Mouse (Mus musculus): Measurements from ENCODE around the gene Atxn10. TPM values are rescaled to one million over a fixed set of nuclear protein-coding genes. Genes with fewer than 3 reads are reported as not detected.

The Atxn10 gene
- total RNA-seq, 2 experiments from 2014 or later = 24.4 to 31.6 TPM

DNA sequence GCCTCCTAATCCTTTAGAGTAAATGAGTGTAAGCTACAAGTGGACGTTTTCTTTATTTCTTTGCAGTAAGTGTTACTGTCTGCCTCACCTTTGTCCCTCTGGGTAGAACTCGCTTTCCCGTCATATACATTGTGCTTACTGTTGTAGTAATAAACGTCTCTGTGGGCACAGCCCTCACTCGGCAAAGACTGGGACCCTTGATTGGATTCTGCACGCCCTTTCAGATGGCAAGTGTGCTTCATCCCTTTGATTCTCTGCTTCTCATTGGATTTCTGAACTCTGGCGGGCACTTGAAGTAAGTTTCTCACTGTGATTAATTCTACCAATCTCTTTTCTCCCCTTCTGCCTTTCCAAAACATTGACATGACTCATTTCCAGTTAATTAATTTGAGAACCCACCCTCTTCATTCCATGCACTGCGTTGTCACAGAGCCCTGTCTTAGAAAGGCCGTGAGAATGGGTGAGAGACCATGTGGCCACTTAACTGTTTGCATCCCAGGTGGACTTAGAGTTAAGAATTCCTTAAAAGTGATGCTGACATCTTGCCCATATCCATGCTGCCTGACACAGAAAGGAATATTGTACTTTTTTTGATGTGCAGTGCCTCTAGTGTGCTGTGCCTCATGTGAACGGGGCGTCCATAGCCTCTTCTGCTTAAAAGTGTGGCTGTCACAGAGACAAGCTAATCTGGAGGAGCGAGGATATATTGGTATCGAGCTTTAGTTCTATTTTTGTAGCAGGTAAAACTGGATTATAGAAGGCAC lies 127.2 kb downstream of the Atxn10 start:
- intact Hi-C loops (cut with DNase I) = no loop called here
- no peak for DNase-seq

DNA sequence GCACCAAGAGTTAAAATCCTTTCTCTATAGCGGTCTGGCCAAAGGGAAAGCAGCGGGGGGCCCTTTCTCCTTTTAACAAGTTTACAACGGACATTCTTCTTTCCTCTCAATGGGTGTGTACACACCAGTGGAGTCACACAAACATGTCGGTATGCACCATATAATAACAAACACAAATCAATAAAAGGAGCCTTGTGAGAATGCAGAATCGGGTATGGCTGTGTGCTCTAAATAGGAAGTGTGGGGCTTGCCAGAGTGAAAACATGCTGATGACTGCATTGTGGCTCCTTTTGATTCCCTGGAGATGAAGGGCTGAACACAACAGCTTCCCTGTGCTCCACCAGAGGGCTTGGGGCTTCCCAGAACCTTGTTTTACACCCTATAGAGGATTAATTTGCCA lies 128.1 kb downstream of the Atxn10 start:
- intact Hi-C loops (cut with DNase I) = no loop called here
- DNase-seq = no peak

DNA sequence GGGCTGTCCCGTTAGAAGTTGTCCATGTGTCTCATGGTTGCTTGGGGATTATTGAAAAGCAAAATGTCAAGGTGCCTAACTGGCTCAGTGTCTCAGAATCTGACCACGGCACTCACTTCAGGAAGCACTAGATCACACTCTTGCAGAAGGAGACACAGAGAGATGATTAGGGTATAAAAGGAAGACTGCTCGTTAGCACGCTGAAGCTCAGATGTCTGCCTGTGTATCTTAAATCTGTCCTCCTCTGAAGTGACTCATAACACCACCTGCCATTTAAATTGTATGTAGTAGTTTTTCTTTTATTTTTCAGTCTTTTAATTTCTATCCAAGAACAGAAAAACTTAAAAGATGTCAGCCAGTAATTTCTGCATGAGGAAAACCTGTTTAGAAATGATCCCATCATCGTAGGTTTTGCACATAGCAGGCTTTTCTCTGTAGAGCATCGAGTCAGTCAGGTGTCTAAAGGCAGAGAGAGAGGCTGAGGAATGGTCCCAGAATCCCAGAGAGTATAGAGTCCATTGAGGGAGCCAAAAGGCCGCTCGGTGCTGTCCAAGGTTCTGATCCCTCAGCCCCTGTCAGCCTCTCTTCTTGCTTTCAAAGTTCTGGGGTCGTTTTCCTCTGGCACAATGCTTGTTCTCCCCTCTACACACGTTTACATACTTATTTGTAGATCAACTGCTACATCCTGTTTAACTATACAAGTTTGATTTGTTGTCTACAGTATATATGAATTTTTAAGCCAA lies 128.9 kb downstream of the Atxn10 start:
- intact Hi-C loops (cut with DNase I) = no loop called here

DNA sequence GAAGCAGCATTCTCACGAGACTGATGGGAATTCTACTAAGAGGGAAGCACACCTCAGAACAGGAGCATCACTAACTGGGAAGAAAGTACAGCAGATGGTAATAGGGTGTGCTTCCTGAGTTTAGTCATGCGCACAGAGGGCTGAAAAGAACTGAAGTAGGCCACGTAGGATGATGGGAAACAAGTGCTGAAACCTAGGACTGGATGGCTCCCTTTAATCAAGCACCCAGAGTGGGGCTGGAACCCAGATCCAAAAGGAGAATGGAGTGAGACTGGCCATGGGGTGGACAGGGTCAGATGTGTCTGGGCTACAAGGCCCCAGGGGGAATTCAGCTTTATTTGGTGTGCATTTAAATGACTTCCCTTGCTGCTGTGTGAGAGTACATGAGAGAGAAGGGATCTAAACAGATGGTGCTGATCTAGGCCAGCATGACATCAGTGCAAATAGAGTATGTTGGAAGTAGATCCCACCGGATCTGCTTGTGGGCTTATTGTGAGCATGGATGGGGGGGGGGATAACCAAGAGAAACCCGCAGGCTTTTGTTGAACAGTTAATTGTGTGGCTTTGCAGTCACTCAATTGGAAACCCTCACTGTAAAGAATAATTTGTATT lies 130.5 kb downstream of the Atxn10 start:
- intact Hi-C loops (cut with DNase I) = no loop called here
- no peak for DNase-seq

More for the DNA sequence above, 128.9 kb downstream of the Atxn10 start:
- DNase-seq = no peak

DNA sequence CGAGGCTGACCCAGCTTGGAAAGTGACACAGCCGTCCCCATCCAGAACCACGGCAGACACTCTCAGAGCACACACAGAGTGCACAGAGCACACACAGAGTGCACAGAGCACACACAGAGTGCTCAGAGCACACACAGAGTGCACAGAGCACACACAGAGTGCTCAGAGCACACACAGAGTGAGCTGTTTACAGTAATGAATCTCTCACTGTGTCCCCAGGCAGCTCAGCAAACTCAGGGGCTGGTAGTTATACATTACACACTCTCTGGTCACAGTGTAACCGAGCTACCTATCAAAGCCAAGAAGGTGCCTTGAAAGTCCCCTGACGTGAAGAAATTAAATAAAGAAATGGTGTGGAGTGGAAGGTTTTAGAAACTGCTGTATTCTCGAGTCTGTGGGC lies 133.4 kb downstream of the Atxn10 start:
- intact Hi-C loops (cut with DNase I) = no loop called here
- no peak for DNase-seq

DNA sequence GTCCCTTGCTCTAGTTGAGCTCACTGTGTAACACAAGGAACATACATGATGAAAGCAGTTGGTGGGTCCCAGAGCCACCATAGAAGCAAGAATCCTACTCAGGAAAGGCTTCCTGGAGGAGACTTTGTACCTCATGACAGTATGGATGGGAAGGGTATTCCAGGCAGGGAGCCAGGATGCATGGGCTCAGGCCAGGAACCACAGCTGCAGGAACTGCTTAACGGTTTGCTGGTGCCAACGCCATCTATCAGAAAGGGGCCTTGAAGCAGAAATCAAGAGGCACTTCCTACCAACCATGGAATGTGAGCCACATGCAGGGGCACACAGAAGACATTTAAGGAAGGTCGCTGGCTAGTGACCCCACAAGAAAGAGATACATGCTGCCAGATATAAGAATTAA lies 138.7 kb downstream of the Atxn10 start:
- intact Hi-C loops (cut with DNase I) = loop anchor here (5.0 kb wide), 1 partner anchor 207 kb away; no protein-coding TSS in a partner anchor
- no peak for DNase-seq

DNA sequence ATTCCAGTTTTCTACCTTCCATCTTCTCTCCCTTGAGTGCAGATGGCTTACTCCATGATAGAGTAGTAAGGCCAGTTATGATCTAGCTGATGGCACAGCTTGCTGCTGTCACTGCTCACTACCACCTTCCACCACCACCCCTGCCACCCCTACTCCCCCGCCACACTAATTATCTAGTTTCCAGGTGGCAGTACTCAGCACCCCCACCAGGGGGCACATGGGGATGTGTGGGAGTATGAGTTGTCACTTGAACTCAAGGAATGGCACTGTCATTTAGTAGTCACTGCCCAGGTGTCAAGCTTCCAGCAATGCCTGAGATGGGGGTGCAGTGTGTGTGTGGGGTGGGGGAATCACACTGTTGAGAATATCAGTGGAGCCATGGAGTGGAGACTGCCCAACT lies 141.5 kb downstream of the Atxn10 start:
- peak; percentile 29 to 62 for DNase-seq
- intact Hi-C loops (cut with DNase I) = loop anchor here (1.0 to 5.0 kb wide), 2 partner anchors 106 to 210 kb away; no protein-coding TSS in a partner anchor

DNA sequence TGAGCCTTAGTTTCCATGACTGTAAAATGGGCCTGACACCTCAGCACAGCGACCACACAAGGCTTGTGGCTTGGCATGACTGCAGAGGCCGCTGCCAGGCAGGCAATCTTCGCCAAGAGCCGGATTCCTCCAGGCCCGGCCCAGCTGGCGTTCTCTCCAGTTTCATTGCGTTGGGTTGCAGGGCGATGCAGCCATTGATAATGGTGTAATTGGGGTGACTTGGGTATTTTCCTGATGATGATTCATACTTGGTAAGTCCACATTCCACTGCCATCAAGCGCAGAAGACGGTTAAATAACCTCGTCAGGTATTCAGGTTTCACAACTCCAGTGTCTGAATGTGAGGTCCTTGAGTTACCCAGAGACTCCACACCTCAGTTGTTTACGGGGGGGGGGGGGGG lies 143.3 kb downstream of the Atxn10 start:
- intact Hi-C loops (cut with DNase I) = loop anchor here (5.0 kb wide), 1 partner anchor 212 kb away; no protein-coding TSS in a partner anchor
- DNase-seq = no peak

DNA sequence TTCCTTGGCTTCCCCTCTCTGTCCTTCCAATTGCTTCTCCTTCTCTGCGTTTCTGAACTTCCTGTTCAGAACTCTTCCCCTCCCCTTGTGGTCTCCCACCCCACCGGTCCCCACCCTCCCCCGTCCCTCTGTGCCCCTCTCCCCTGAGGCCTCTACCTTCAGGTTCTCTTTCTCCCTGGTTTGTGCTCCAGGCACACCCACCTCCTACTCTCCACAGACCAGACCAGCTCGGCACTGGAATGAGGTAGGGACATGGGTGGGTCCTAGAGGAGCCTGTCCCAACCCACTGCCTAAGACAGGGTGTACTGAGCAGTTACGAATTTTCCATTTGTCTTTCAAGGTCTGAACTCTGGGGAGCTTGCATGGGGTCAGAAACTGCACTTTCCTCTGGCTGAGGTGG lies 143.9 kb downstream of the Atxn10 start:
- intact Hi-C loops (cut with DNase I) = loop anchor here (5.0 to 10.0 kb wide), 2 partner anchors 213 to 215 kb away; no protein-coding TSS in a partner anchor
- no peak for DNase-seq

DNA sequence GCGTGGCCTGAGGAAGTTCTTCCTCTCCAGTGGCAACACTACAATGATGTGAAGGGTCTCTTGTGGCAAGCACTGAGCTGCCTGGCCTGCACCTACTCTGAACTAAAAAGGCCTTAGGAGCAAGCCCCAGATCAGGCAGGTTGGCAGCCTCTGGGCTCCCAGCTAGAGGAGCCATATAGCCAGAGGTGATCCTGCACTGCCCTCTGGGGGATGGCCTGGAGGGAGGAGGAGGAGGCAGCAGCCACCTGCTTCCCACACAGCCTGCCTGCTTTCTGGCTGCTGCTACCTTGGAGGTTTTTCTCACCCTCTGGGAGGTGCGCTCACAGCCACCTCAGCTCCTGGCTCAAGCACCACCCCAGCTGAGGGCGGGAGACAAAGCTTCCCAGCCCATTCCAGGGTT lies 144.6 kb downstream of the Atxn10 start:
- intact Hi-C loops (cut with DNase I) = loop anchor here (10.0 kb wide), 1 partner anchor 214 kb away; no protein-coding TSS in a partner anchor
- no peak for DNase-seq

DNA sequence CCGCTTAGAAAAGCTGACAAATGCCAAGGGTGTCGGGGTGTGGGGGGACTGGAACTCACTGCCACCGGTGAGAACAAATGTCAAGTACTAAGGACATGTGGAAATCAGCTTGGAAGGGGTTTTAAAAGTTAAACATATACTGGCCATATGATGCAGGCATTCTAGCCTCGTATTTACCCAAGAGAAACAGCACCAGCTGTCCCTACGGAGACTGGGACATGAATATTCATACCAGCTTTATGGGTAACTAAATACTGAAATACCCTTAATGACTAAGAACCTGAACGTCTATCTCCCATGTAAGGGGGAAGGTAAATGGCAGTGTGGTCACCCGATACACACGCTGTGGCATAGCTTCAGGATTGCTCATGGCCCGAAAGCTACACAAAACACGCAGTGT lies 152.9 kb downstream of the Atxn10 start:
- intact Hi-C loops (cut with DNase I) = loop anchor here (10.0 kb wide), 1 partner anchor 206 kb away; no protein-coding TSS in a partner anchor
- no peak for DNase-seq

DNA sequence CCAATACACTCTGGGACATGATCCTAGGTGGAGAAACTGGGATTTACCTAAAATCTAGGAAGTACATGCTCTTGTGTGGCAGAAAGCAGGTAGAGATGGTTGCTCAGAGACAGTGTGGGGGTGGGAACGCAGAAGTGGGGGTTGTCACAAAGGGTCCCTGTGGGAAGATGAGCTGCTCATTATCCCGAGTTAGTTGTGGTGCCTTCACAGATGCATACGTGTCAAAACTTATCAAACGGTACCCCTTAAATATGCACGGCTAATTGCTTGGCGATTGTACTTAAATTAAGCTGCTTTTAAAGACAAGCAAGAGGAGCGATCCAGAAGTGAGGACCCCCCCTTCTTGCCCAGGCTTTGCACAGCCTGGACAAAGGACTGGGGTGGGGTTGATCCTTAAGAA lies 153.7 kb downstream of the Atxn10 start:
- DNase-seq = no peak
- intact Hi-C loops (cut with DNase I) = loop anchor here (10.0 kb wide), 1 partner anchor 205 kb away; no protein-coding TSS in a partner anchor

DNA sequence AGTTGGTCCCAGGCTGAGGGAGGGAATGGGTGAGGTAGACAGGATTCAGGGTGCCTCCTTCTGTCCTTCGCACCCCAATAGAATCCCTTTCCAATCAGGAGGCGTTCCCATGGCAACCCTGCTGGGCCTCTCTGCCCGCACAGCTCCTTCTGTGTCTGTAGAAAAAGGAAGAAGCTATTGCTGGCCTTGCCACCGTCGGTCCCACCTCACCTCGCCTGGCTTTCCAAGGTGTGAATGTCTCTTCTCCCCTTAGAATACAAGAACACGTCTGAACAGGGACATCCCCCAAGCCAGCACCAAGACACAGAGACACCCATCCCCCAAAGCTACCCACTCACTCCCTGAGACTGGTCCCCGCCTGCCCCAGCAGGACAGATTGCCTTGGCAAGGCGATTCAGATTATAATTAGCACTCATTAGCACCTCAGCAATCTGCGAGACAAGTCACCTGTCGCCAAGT lies 158.1 kb downstream of the Atxn10 start:
- DNase-seq = no peak
- intact Hi-C loops (cut with DNase I) = no loop called here

DNA sequence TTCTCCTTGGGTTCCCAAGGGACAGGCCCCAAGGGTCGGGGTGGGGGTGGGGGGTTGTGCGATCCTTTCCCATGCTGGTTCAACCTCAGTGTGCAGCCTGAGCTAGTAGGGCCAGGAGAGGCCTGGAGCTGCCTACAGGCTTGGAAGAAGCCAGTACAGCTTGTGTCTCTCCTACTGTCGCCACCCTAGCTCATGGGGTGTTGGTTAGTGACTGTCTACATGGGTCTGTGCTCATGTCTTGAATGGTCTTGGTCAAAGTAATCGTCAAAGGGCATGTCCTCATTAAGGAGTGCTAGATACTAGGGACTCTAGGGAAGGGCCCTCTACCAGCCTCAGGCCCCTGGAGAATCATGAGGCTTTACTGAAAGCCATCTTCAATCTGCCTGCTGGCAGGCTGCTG lies 161.5 kb downstream of the Atxn10 start:
- intact Hi-C loops (cut with DNase I) = no loop called here

DNA sequence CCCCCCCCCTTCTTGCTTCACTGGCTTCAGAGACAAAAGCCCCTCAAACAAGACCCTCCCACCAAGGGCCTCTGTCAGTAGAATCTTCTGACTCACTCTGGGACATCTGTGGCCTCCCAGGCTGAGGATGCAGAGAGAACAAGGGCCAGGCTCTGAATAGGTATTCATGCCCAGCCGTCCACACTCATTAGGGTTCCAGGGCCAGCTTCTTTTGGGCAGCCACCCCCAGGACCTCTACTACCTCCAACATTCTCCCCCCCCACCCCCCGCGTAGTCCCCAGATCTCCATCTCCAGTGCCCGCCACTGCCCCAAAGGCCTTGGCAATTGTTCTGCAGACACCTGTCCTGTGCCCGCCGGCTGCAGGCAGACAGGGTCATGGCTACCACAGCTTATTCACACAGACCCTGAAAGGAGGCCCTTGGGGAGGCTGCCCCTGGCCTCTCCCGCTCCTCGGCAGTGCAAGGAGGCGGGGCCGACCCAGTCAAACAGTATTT lies 162.0 kb downstream of the Atxn10 start:
- intact Hi-C loops (cut with DNase I) = no loop called here
- no peak for DNase-seq

More for the DNA sequence above, 161.5 kb downstream of the Atxn10 start:
- no peak for DNase-seq

DNA sequence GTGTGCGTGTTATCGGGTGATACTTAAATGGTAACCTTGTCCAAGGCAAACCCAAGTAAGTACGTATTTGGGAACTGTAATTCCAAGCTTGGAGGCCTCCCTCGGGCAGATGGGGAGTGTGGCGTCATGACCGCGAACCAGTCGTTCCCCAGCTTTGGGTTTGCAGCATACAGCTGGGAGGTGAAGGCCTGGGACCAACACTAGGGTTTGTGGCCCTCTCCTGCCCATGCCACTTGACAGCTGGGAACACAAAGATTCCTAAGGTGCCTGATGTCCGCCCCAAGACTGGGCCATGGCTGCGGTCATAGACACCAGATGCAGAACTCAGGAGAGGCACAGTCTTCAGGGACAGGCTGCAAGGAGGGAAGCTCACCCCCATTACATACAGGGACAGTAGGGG lies 164.2 kb downstream of the Atxn10 start:
- no peak for DNase-seq
- intact Hi-C loops (cut with DNase I) = no loop called here

DNA sequence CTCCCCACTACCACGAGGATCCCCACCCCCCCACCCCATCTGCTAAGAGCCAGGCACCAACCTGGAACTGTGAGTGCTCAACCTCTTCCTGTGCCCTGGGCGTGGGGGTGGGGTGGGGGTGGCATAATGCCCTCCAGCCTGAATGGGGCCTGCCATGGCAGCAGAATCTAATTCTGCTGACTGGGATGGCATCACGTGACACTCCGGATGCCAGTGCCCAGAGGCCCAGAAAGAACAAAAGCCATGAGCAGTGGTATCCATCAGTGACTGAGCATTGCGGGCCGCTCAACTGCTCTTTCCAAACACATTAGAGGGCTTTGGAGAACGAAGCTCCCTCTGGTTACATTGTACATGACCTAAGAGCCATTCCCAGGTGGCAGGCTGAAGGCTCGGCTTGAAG lies 167.1 kb downstream of the Atxn10 start, which contains the start of gene 7530416G11Rik:
Gene 7530416G11Rik (minus strand): TSS at position 101 of the 400 bp plus-strand sequence.
- intact Hi-C loops (cut with DNase I) = no loop called here
- no peak for DNase-seq

DNA sequence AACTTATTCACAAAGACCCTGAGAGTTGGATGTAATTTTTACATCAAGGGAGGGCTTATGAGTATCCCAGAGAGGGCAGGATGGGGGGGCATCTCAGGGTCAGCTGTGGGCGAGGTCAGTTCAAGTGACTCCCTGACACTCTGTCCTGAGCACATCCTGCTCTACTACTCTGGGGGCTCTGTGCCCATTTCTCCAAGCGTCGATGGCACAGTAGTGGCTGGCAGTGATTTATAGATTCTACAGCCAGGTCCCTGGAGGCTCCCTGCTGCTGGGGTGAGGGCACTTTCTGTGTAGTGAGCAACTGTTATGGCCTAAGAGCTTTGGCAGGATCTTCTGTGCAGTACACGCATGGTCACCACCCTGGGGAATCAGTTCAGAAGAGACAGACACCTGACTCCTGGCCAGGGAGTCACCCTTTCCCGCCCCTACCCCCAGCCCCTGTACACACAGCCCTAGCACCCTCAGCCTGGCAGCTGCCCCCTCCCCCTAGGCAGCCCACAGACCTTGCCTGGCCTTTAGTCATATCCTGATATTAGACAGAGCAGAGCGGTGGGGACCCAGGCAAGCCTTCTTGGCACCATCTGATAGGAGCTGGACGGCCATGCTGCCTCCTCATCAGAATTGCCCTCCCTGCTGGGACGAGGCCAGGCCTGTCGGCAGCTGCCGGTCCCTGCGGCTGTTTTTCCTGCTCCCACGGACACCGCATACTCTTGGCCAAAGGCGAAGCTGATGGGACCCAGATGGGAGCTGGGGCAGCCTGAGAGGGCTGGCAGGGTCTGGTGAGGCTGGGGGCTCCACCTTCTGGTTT lies 169.3 kb downstream of the Atxn10 start:
- DNase-seq = peak; percentile 57 to 67
- intact Hi-C loops (cut with DNase I) = no loop called here

DNA sequence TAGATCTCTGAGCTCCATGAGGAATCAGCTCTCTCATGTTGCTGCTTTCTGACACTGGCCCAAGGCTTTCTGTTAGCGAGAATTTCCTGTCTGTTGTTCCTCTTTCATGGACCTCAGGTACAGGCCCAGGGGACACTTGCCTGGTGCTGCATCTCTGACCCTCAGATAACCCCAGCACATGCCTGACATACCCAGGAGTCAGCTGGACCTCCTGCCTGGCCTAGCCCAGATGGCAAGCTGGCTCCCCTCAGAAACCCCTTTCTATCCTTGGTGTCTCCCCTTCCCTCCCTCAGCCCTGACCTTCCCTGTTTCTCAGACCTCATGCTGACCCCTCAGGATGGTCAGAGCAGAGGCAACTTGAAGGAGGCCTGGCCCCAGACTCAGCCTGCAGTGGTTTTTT lies 170.6 kb downstream of the Atxn10 start:
- intact Hi-C loops (cut with DNase I) = no loop called here
- no peak for DNase-seq

All from gastrocnemius, postnatal 36 days (tissue).